In genomic region chr11:120457370-120457769, GRCm38 (mm10) we compare ENCODE assay signal across 8 mouse cellular contexts. TPM values are rescaled to one million over a fixed set of nuclear protein-coding genes. Genes with fewer than 3 reads are reported as not detected.
DNase-seq lines count a peak whose midpoint lies in the region; ATAC-seq and TF ChIP-seq lines count a peak whose summit lies in the region.

No protein-coding gene starts in this region.

- intact Hi-C loops in heart, adult 2 months (cut with DNase I): loop anchor here (2.0 kb wide), 1 partner anchor 21 kb away; the partner anchor contains the start of gene Nploc4
- intact Hi-C loops in left cerebral cortex, postnatal 10 days (cut with DNase I): no loop called here

- no peak; the same call in 1 of the 2 replicates for ATAC-seq in hindbrain, embryonic 12.5 days (ENCODE audit: low FRiP score)

- peak overlapping the region; percentile 81 for H3K4me2 ChIP-seq in hindbrain, embryonic 12.5 days (replicated peaks)

- H3K27me3 ChIP-seq in heart, adult 2 months (ENCODE audit: control insufficient read depth, insufficient read depth, low read length): no peaks in the 10 kb centered on the region
- no peaks in the 10 kb centered on the region for H3K27me3 ChIP-seq in hindbrain, embryonic 12.5 days
- no peaks in the 10 kb centered on the region for H3K27me3 ChIP-seq in midbrain, embryonic 10.5 days (ENCODE audit: low read depth, poor library complexity, severe bottlenecking)

- no peak for TF ChIP-seq CTCF in heart, adult 2 months (IDR thresholded peaks at IDR 0.05)
- TF ChIP-seq CTCF in bone marrow, adult 2 months (IDR thresholded peaks at IDR 0.05; ENCODE audit: control insufficient read depth, insufficient read depth, low read length): no peak

- no peaks in the 10 kb centered on the region for H3K36me3 ChIP-seq in heart, adult 2 months (ENCODE audit: control insufficient read depth, insufficient read depth, low read length)
- H3K36me3 ChIP-seq in hindbrain, embryonic 12.5 days: peaks cover 29% of the 10 kb centered on the region
- H3K36me3 ChIP-seq in midbrain, embryonic 10.5 days: peaks cover 37% of the 10 kb centered on the region

- peak in 1 of 2 experiments; percentile 14 for DNase-seq in heart, adult 2 months
- no peak for DNase-seq in heart, adult 9 months (ENCODE audit: low spot score in 2 of 2)
- DNase-seq in midbrain, embryonic 10.5 days (ENCODE audit: low spot score): no peak
- no peak for DNase-seq in layer of hippocampus, adult 8-10 months (ENCODE audit: low spot score in 2 of 2)
- DNase-seq in left cerebral cortex, postnatal 10 days (ENCODE audit: extremely low spot score in 1 of 2, low spot score in 2 of 2): no peak
- DNase-seq in gastrocnemius, postnatal 25 days: no peak

- H3K79me2 ChIP-seq in heart, adult 2 months (replicated peaks; ENCODE audit: control insufficient read depth, insufficient read depth, low read length): no peaks in the 10 kb centered on the region

- no peak for TF ChIP-seq POLR2A in heart, adult 2 months (IDR thresholded peaks at IDR 0.05; ENCODE audit: insufficient read depth, low read depth, low read length)
- TF ChIP-seq POLR2A in bone marrow, adult 2 months (IDR thresholded peaks at IDR 0.05; ENCODE audit: borderline replicate concordance, control insufficient read depth, low read depth, low read length): no peak

- H3K9ac ChIP-seq in heart, adult 2 months (ENCODE audit: low read depth, low read length): peak overlapping the region; percentile 84
- H3K9ac ChIP-seq in hindbrain, embryonic 12.5 days: peak overlapping the region; percentile 87

- 6% methylated on average over 14 of the region's 14 CpGs for WGBS in heart, adult 2 months
- WGBS in bone marrow, adult 2 months: 3% methylated on average over 14 of the region's 14 CpGs
- WGBS in hindbrain, embryonic 12.5 days: 39% methylated on average over 14 of the region's 14 CpGs
- WGBS in midbrain, embryonic 10.5 days: 43% methylated on average over 14 of the region's 14 CpGs

- H3K4me1 ChIP-seq in heart, adult 2 months (ENCODE audit: control insufficient read depth, insufficient read depth, low read length): no peaks in the 10 kb centered on the region
- peaks cover 8% of the 10 kb centered on the region for H3K4me1 ChIP-seq in bone marrow, adult 2 months (ENCODE audit: control insufficient read depth, insufficient read depth, low read length)
- H3K4me1 ChIP-seq in hindbrain, embryonic 12.5 days: peaks cover 20% of the 10 kb centered on the region
- peaks cover 27% of the 10 kb centered on the region for H3K4me1 ChIP-seq in midbrain, embryonic 10.5 days

- TF ChIP-seq EP300 in heart, adult 2 months (IDR thresholded peaks at IDR 0.05; ENCODE audit: insufficient read depth, low read depth, low read length): no peak

- peak overlapping the region; percentile 85 for H3K4me3 ChIP-seq in heart, adult 2 months
- peak overlapping the region; percentile 77 for H3K4me3 ChIP-seq in bone marrow, adult 2 months (replicated peaks; ENCODE audit: control insufficient read depth, low read depth, low read length)
- peak overlapping the region; percentile 86 for H3K4me3 ChIP-seq in hindbrain, embryonic 12.5 days
- H3K4me3 ChIP-seq in midbrain, embryonic 10.5 days: peak overlapping the region; percentile 94

- no peaks in the 10 kb centered on the region for H3K9me3 ChIP-seq in hindbrain, embryonic 12.5 days (replicated peaks)
- H3K9me3 ChIP-seq in midbrain, embryonic 10.5 days (replicated peaks): no peaks in the 10 kb centered on the region

- H3K27ac ChIP-seq in heart, adult 2 months: peak overlapping the region; percentile 92
- H3K27ac ChIP-seq in bone marrow, adult 2 months (ENCODE audit: control insufficient read depth, insufficient read depth, low read depth, low read length, poor library complexity): peak overlapping the region; percentile 82
- peak overlapping the region; percentile 82 for H3K27ac ChIP-seq in hindbrain, embryonic 12.5 days
- peak overlapping the region; percentile 94 for H3K27ac ChIP-seq in midbrain, embryonic 10.5 days (replicated peaks)

RNA-seq across cellular contexts. Expression of gene Oxld1, which starts 0.5 kb away (rescaled TPM):
- total RNA-seq in heart, adult 2 months (2021): 10 to 100 TPM; 57.4 to 61.6 TPM
- polyA plus RNA-seq in heart, adult 2 months (2012; rRNA removed): 52.0 and 59.4 TPM in 2 replicates
- 2.0 and 4.4 TPM in 2 replicates for polyA plus RNA-seq in bone marrow, adult 2 months (2011; ENCODE audit: insufficient read depth, insufficient read length, low replicate concordance, missing spikeins)
- polyA plus RNA-seq in hindbrain, embryonic 12.5 days (2016; fragmentation: Nextera tagmentation; extraction: Ambion mirVana): 10.6 and 11.3 TPM in 2 replicates
- 9.0 and 11.8 TPM in 2 replicates for polyA plus RNA-seq in midbrain, embryonic 10.5 days (2016; fragmentation: Nextera tagmentation; extraction: Ambion mirVana)
- total RNA-seq in layer of hippocampus, adult 8-10 months (2022): 10 to 100 TPM; 15.7 to 19.0 (median 17.2) TPM
- total RNA-seq in left cerebral cortex, postnatal 10 days (2021): 10 to 100 TPM; 10.6 to 13.8 TPM
- total RNA-seq in gastrocnemius, postnatal 25 days (2021): 10 to 100 TPM; 23.3 to 25.0 TPM

RNA-seq across cellular contexts. Expression of gene Ccdc137, which starts 0.5 kb away (rescaled TPM):
- total RNA-seq in heart, adult 2 months (2021): 1 to 10 TPM; 5.8 to 6.0 TPM
- 6.7 and 11.7 TPM in 2 replicates for polyA plus RNA-seq in heart, adult 2 months (2012; rRNA removed)
- 19.2 and 29.6 TPM in 2 replicates for polyA plus RNA-seq in bone marrow, adult 2 months (2011; ENCODE audit: insufficient read depth, insufficient read length, low replicate concordance, missing spikeins)
- 33.8 and 35.5 TPM in 2 replicates for polyA plus RNA-seq in hindbrain, embryonic 12.5 days (2016; fragmentation: Nextera tagmentation; extraction: Ambion mirVana)
- polyA plus RNA-seq in midbrain, embryonic 10.5 days (2016; fragmentation: Nextera tagmentation; extraction: Ambion mirVana): 38.9 and 41.8 TPM in 2 replicates
- 10 to 100 TPM; 24.7 to 37.0 (median 27.4) TPM for total RNA-seq in layer of hippocampus, adult 8-10 months (2022)
- total RNA-seq in left cerebral cortex, postnatal 10 days (2021): 10 to 100 TPM; 16.8 to 20.8 TPM
- 1 to 10 TPM; 5.8 to 7.6 TPM for total RNA-seq in gastrocnemius, postnatal 25 days (2021)

RNA-seq across cellular contexts. Expression of gene Pde6g, which starts 4.1 kb away (rescaled TPM):
- total RNA-seq in heart, adult 2 months (2021): under 1 TPM; 0.52 to 0.76 TPM
- 0.53 and 1.3 TPM in 2 replicates for polyA plus RNA-seq in heart, adult 2 months (2012; rRNA removed)
- not detected in 2 replicates for polyA plus RNA-seq in bone marrow, adult 2 months (2011; ENCODE audit: insufficient read depth, insufficient read length, low replicate concordance, missing spikeins)
- not detected in 2 replicates for polyA plus RNA-seq in hindbrain, embryonic 12.5 days (2016; fragmentation: Nextera tagmentation; extraction: Ambion mirVana)
- 0.20 and 0.53 TPM in 2 replicates for polyA plus RNA-seq in midbrain, embryonic 10.5 days (2016; fragmentation: Nextera tagmentation; extraction: Ambion mirVana)
- total RNA-seq in layer of hippocampus, adult 8-10 months (2022): under 1 TPM in 3 of 4 experiments, not detected in 1; 0.38 to 0.91 (median 0.50) TPM
- total RNA-seq in left cerebral cortex, postnatal 10 days (2021): under 1 TPM; 0.24 to 0.34 TPM
- total RNA-seq in gastrocnemius, postnatal 25 days (2021): under 1 TPM in 1 of 2 experiments, not detected in 1; 0.83 TPM

RNA-seq across cellular contexts. Expression of gene Arl16, which starts 10.0 kb away (rescaled TPM):
- total RNA-seq in heart, adult 2 months (2021): 10 to 100 TPM in 1 of 2 experiments, 1 to 10 TPM in 1; 9.1 to 10.8 TPM
- 13.6 and 17.1 TPM in 2 replicates for polyA plus RNA-seq in heart, adult 2 months (2012; rRNA removed)
- 5.5 and 6.7 TPM in 2 replicates for polyA plus RNA-seq in bone marrow, adult 2 months (2011; ENCODE audit: insufficient read depth, insufficient read length, low replicate concordance, missing spikeins)
- polyA plus RNA-seq in hindbrain, embryonic 12.5 days (2016; fragmentation: Nextera tagmentation; extraction: Ambion mirVana): 57.1 and 58.4 TPM in 2 replicates
- polyA plus RNA-seq in midbrain, embryonic 10.5 days (2016; fragmentation: Nextera tagmentation; extraction: Ambion mirVana): 61.8 and 64.0 TPM in 2 replicates
- total RNA-seq in layer of hippocampus, adult 8-10 months (2022): 10 to 100 TPM; 46.9 to 50.6 (median 50.3) TPM
- 10 to 100 TPM; 60.9 to 61.0 TPM for total RNA-seq in left cerebral cortex, postnatal 10 days (2021)
- total RNA-seq in gastrocnemius, postnatal 25 days (2021): 1 to 10 TPM; 5.2 to 9.1 TPM

RNA-seq across cellular contexts. Expression of gene Tspan10, which starts 14.9 kb away (rescaled TPM):
- 1 to 10 TPM in 1 of 2 experiments, under 1 TPM in 1; 0.42 to 1.5 TPM for total RNA-seq in heart, adult 2 months (2021)
- polyA plus RNA-seq in heart, adult 2 months (2012; rRNA removed): 0.09 and 0.41 TPM in 2 replicates
- not detected in 2 replicates for polyA plus RNA-seq in bone marrow, adult 2 months (2011; ENCODE audit: insufficient read depth, insufficient read length, low replicate concordance, missing spikeins)
- not detected in 2 replicates for polyA plus RNA-seq in hindbrain, embryonic 12.5 days (2016; fragmentation: Nextera tagmentation; extraction: Ambion mirVana)
- polyA plus RNA-seq in midbrain, embryonic 10.5 days (2016; fragmentation: Nextera tagmentation; extraction: Ambion mirVana): 0.39 TPM in 1 of 2 replicates, not detected in the other
- total RNA-seq in layer of hippocampus, adult 8-10 months (2022): 1 to 10 TPM in 1 of 4 experiments, not detected in 3; 2.4 TPM
- not detected for total RNA-seq in left cerebral cortex, postnatal 10 days (2021)
- 1 to 10 TPM in 1 of 2 experiments, under 1 TPM in 1; 0.54 to 1.1 TPM for total RNA-seq in gastrocnemius, postnatal 25 days (2021)
